Mouse (Mus musculus) embryonic facial prominence, embryonic 11.5 days (tissue): Measurements from ENCODE around the gene Borcs6. TPM values are rescaled to one million over a fixed set of nuclear protein-coding genes. Genes with fewer than 3 reads are reported as not detected.

Experiments
- polyA plus RNA-seq: library from polyadenylated mRNA; unstranded; fragments of >200 nt; fragmentation: Nextera tagmentation; extraction: Ambion mirVana; gene quantifications from 2 replicates; pipeline ENCODE4 v1.2.1, GENCODE M21; 2014

The Borcs6 gene
- polyA plus RNA-seq, 1 experiment from 2014 or later: 6.4 TPM

Other genes starting within 250 kb of the Borcs6 start
- 53.2 and 54.4 TPM in 2 replicates for gene Ndel1, start 187.9 kb upstream of the Borcs6 start, polyA plus RNA-seq
- gene Rnf222, start 171.2 kb upstream of the Borcs6 start, polyA plus RNA-seq: 0.11 TPM in 1 of 2 replicates, not detected in the other
- 978 and 1,011 TPM in 2 replicates for gene Rpl26, start 158.1 kb upstream of the Borcs6 start, polyA plus RNA-seq
- gene Odf4, start 132.6 kb upstream of the Borcs6 start, polyA plus RNA-seq: not detected in 2 replicates
- 4.4 and 4.5 TPM in 2 replicates for gene Arhgef15, start 102.2 kb upstream of the Borcs6 start, polyA plus RNA-seq
- gene Slc25a35, start 91.6 kb upstream of the Borcs6 start, polyA plus RNA-seq: 2.0 and 2.4 TPM in 2 replicates
- gene Rangrf, start 84.5 kb upstream of the Borcs6 start, polyA plus RNA-seq: 69.2 and 71.2 TPM in 2 replicates
- 34.4 and 34.8 TPM in 2 replicates for gene Pfas, start 51.3 kb upstream of the Borcs6 start, polyA plus RNA-seq
- 63.2 and 68.3 TPM in 2 replicates for gene Ctc1, start 43.8 kb upstream of the Borcs6 start, polyA plus RNA-seq
- gene Aurkb, start 14.1 kb upstream of the Borcs6 start, polyA plus RNA-seq: 162 and 175 TPM in 2 replicates
- 40.4 and 43.1 TPM in 2 replicates for gene Tmem107, start 11.1 kb downstream of the Borcs6 start, polyA plus RNA-seq
- 48.8 and 61.9 TPM in 2 replicates for gene Vamp2, start 28.8 kb downstream of the Borcs6 start, polyA plus RNA-seq
- gene Per1, start 35.5 kb downstream of the Borcs6 start, polyA plus RNA-seq: 5.5 and 6.5 TPM in 2 replicates
- 0.11 TPM in 1 of 2 replicates, not detected in the other for gene Hes7, start 60.7 kb downstream of the Borcs6 start, polyA plus RNA-seq
- gene 9130213A22Rik, start 62.9 kb downstream of the Borcs6 start, polyA plus RNA-seq: not detected in 2 replicates
- gene Aloxe3, start 66.2 kb downstream of the Borcs6 start, polyA plus RNA-seq: 0.25 and 0.88 TPM in 2 replicates
- gene Alox12b, start 97.3 kb downstream of the Borcs6 start, polyA plus RNA-seq: 0.20 and 0.27 TPM in 2 replicates
- gene Alox8, start 138.1 kb downstream of the Borcs6 start, polyA plus RNA-seq: not detected in 2 replicates
- gene Gucy2e, start 177.3 kb downstream of the Borcs6 start, polyA plus RNA-seq: 0.06 TPM in 1 of 2 replicates, not detected in the other